Mouse (Mus musculus) olfactory bulb, adult 2 months (tissue): Measurements from ENCODE around the gene Pdpn.

Source experiments
- CTCF ChIP-seq: fragments of 200-500 bp; IDR thresholded peaks from 2 replicates; pipeline ENCODE4 v1.5.1; 2012; ENCODE audit warnings: low read depth, mild to moderate bottlenecking, low read length, moderate library complexity; ENCODE audit not compliant: insufficient read depth
- POLR2A ChIP-seq: fragments of 200-500 bp; IDR thresholded peaks from 2 replicates; pipeline ENCODE4 v1.6.1; 2012; ENCODE audit warnings: mild to moderate bottlenecking, low read depth, low read length, moderate library complexity; ENCODE audit not compliant: insufficient read depth

- TF ChIP-seq POLR2A (no peak), CTCF (no peak)
These were observed 19.2 kb downstream of the Pdpn start for GRCm38 (mm10) chr4:143280166-143280565.
